Mouse (Mus musculus): Measurements from ENCODE around the gene Klk1b3. TPM values are rescaled to one million over a fixed set of nuclear protein-coding genes. Genes with fewer than 3 reads are reported as not detected.
"Not testable (repeated sequence)": the region's sequence is repeated elsewhere in the genome, so short reads cannot be mapped to it uniquely, and the experiment has no call there.

Gene Klk1b3
- not detected in 2 replicates for polyA plus RNA-seq (2015; fragmentation: Nextera tagmentation; extraction: Ambion mirVana)

DNA sequence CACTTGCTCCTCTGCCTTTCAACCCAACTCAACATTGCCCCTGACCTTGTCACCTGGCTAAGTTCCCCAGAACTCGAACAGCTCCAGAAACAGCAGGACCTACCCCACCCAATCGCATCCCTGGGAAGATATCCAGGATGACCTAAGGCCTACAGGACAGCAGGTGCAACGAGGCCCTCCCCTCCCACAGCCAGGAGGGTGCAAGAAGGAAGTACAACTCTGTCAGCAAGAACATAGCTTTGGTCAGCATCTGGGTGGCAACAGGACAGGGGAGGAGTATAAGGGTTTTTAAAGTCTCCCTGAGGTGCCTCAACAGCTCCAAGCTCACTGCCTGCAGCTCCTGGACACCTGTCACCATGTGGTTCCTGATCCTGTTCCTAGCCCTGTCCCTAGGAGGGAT lies at the start of gene Klk1b3:
Klk1b3 (plus strand) TSS at position 301 of the 400 bp plus-strand sequence.
- no peaks in the 10 kb centered on the region for H3K4me1 ChIP-seq (replicated peaks)
- H3K9ac ChIP-seq (replicated peaks): no peak within 1 kb of the TSS
- 66% methylated on average over 3 of the region's 3 CpGs for WGBS
- H3K36me3 ChIP-seq: no peaks in the 10 kb centered on the region
- no peaks in the 10 kb centered on the region for H3K9me3 ChIP-seq
- ATAC-seq: no peak
- no peak within 1 kb of the TSS for H3K27ac ChIP-seq
- no peak within 1 kb of the TSS for H3K4me2 ChIP-seq (replicated peaks)
- H3K27me3 ChIP-seq: no peaks in the 10 kb centered on the region
- no peak within 1 kb of the TSS for H3K4me3 ChIP-seq (replicated peaks)

GRCm38 (mm10) chr7:44179299-44180045 lies 18.5 kb upstream of the Klk1b3 start:
- no peaks in the 10 kb centered on the region for H3K36me3 ChIP-seq
- H3K4me1 ChIP-seq (replicated peaks): no peaks in the 10 kb centered on the region
- H3K4me3 ChIP-seq (replicated peaks): no peak overlapping the region
- 52% methylated on average over 9 of the region's 9 CpGs for WGBS
- no peak overlapping the region for H3K27ac ChIP-seq
- ATAC-seq: no peak
- no peak overlapping the region for H3K9ac ChIP-seq (replicated peaks)
- H3K27me3 ChIP-seq: no peaks in the 10 kb centered on the region
- H3K9me3 ChIP-seq: no peaks in the 10 kb centered on the region
- H3K4me2 ChIP-seq (replicated peaks): no peak overlapping the region

GRCm38 (mm10) chr7:44186516-44186915 lies 11.5 kb upstream of the Klk1b3 start:
- ATAC-seq; H3K9ac ChIP-seq (replicated peaks); H3K36me3 ChIP-seq; H3K27ac ChIP-seq; H3K4me1 ChIP-seq (replicated peaks); H3K4me2 ChIP-seq (replicated peaks); H3K4me3 ChIP-seq (replicated peaks); H3K27me3 ChIP-seq; H3K9me3 ChIP-seq: not testable (repeated sequence)
- 72% methylated on average over 8 of the region's 8 CpGs for WGBS

DNA sequence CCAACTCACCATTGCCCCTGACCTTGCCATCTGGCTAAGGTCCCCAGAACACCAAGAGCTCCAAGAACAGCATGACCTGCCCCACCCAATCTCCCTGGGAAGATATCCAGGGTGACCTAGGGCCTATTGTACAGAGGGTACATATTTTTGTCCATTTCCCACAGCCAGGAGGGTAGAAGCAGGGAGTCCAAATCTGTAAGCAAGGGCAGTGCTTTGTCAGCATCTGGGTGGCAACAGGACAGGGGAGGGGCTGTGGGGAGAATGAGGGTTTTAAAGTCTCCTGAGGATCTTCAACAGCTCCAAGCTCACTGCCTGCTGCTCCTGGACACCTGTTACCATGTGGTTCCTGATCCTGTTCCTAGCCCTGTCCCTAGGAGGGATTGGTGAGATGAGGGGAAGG lies 10.1 kb upstream of the Klk1b3 start, which contains the start of gene Klk1b24:
Klk1b24 (plus strand) TSS at position 301 of the 400 bp plus-strand sequence.
- ATAC-seq: not testable (repeated sequence)

DNA sequence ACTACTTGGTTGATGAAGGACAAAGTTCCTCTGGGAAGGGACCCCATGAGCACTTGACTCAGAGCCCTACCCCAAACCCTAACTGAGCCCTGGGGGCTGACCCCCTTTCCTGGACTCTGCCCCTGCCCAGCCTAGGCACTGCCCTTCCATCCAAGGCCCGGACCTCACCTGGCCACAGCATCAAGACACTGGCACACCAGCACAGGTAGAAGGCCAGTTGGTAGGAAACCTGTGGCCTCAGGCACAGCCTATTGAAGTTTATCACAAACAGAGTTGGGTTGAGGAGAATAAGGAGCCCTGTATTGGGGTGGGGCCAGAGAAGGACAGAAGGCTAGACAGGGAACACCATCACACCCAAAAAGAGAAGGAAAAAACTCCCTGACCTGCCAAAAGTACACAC lies 4.5 kb upstream of the Klk1b3 start:
- not testable (repeated sequence) for H3K36me3 ChIP-seq; H3K27ac ChIP-seq; H3K4me3 ChIP-seq (replicated peaks); H3K9me3 ChIP-seq; H3K27me3 ChIP-seq; H3K9ac ChIP-seq (replicated peaks); ATAC-seq; H3K4me1 ChIP-seq (replicated peaks); H3K4me2 ChIP-seq (replicated peaks)
- WGBS: 94% methylated on average over 1 of the region's 1 CpGs

More for the DNA sequence above, 10.1 kb upstream of the Klk1b3 start, which contains the start of gene Klk1b24:
- H3K36me3 ChIP-seq; H3K27me3 ChIP-seq; H3K27ac ChIP-seq; H3K4me2 ChIP-seq (replicated peaks); H3K9ac ChIP-seq (replicated peaks); H3K4me3 ChIP-seq (replicated peaks); H3K9me3 ChIP-seq; H3K4me1 ChIP-seq (replicated peaks): not testable (repeated sequence)

DNA sequence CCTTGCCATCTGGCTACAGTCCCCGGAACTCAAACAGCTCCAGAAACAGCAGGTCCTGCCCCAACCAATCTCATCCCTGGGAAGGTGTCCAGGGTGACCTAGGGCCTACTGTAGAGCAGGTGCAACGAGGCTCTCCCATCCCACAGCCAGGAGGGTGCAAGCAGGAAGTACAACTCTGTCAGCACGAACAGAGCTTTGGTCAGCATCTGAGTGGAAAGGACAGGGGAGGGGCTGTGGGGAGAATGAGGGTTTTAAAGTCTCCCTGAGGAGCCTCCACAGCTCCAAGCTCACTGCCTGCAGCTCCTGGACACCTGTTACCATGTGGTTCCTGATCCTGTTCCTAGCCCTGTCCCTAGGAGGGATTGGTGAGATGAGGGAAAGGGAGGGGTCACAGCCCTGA lies 9.1 kb downstream of the Klk1b3 start, which contains the start of gene Klk1b4:
Klk1b4 (plus strand) TSS at position 301 of the 400 bp plus-strand sequence.
- H3K9me3 ChIP-seq; H3K27ac ChIP-seq; H3K4me3 ChIP-seq (replicated peaks); ATAC-seq; H3K9ac ChIP-seq (replicated peaks); H3K36me3 ChIP-seq; H3K4me2 ChIP-seq (replicated peaks); H3K4me1 ChIP-seq (replicated peaks); H3K27me3 ChIP-seq: not testable (repeated sequence)
- 59% methylated on average over 3 of the region's 3 CpGs for WGBS

GRCm38 (mm10) chr7:44208307-44208706 lies 10.3 kb downstream of the Klk1b3 start:
- no peak overlapping the region for H3K27ac ChIP-seq
- ATAC-seq: no peak
- no peaks in the 10 kb centered on the region for H3K27me3 ChIP-seq
- WGBS: 79% methylated on average over 3 of the region's 3 CpGs
- no peaks in the 10 kb centered on the region for H3K9me3 ChIP-seq
- H3K4me2 ChIP-seq (replicated peaks): no peak overlapping the region
- H3K9ac ChIP-seq (replicated peaks): no peak overlapping the region
- no peaks in the 10 kb centered on the region for H3K4me1 ChIP-seq (replicated peaks)
- no peaks in the 10 kb centered on the region for H3K36me3 ChIP-seq
- H3K4me3 ChIP-seq (replicated peaks): no peak overlapping the region

- Histone ChIP-seq H3K9ac (replicated peaks) (no peak within 1 kb of the TSS), H3K27me3 (no peaks in the 10 kb centered on the region), H3K4me1 (replicated peaks) (no peaks in the 10 kb centered on the region), H3K4me2 (replicated peaks) (no peak within 1 kb of the TSS), H3K9me3 (no peaks in the 10 kb centered on the region), H3K4me3 (replicated peaks) (no peak within 1 kb of the TSS), H3K36me3 (no peaks in the 10 kb centered on the region), H3K27ac (no peak within 1 kb of the TSS)
- no peak for ATAC-seq
- WGBS: 79% methylated on average over 1 of the region's 1 CpGs
Measured at GRCm38 (mm10) chr7:44215645-44216044, 17.7 kb downstream of the Klk1b3 start, which contains the start of gene Klk1b5. Gene Klk1b5, plus strand, starts transcription at chr7:44215945.

- not testable (repeated sequence) for H3K4me1 ChIP-seq (replicated peaks); H3K9ac ChIP-seq (replicated peaks); H3K4me2 ChIP-seq (replicated peaks); ATAC-seq; H3K27me3 ChIP-seq; H3K27ac ChIP-seq; H3K36me3 ChIP-seq; H3K9me3 ChIP-seq; H3K4me3 ChIP-seq (replicated peaks)
- 80% methylated on average over 10 of the region's 10 CpGs for WGBS
Measured at GRCm38 (mm10) chr7:44221601-44222000, 23.6 kb downstream of the Klk1b3 start.

DNA sequence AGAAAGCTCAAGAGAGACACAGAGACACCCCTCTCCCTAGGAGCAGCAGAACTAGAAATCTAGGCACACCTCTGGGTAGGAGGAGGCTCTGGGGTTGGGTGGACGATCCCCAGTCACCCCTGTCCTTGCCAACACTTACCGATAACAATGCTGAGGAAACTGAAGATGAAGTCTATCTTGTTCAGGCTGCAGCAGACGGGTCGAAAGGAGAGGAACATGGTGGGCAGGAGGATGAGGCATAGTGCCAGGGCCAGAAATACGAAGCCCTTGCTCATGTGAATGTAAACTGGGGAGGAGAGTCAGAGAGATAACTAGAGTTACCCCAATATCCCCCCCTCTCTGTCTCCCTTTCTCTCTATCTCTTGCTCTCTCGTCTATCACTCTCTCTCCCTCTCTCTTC lies 24.3 kb downstream of the Klk1b3 start:
- not testable (repeated sequence) for H3K4me2 ChIP-seq (replicated peaks); H3K36me3 ChIP-seq; H3K27ac ChIP-seq; H3K27me3 ChIP-seq; ATAC-seq; H3K4me3 ChIP-seq (replicated peaks); H3K9ac ChIP-seq (replicated peaks); H3K9me3 ChIP-seq; H3K4me1 ChIP-seq (replicated peaks)
- 82% methylated on average over 6 of the region's 6 CpGs for WGBS

GRCm38 (mm10) chr7:44225076-44225475 lies 27.1 kb downstream of the Klk1b3 start, which contains the start of gene Klk1:
Gene Klk1, plus strand, starts transcription at chr7:44225360.
- Histone ChIP-seq H3K4me1 (replicated peaks) (no peaks in the 10 kb centered on the region), H3K36me3 (no peaks in the 10 kb centered on the region), H3K4me2 (replicated peaks) (no peak within 1 kb of the TSS), H3K9me3 (no peaks in the 10 kb centered on the region), H3K27ac (no peak within 1 kb of the TSS), H3K9ac (replicated peaks) (no peak within 1 kb of the TSS), H3K27me3 (no peaks in the 10 kb centered on the region), H3K4me3 (replicated peaks) (no peak within 1 kb of the TSS)
- 36% methylated on average over 1 of the region's 1 CpGs for WGBS
- ATAC-seq: no peak

DNA sequence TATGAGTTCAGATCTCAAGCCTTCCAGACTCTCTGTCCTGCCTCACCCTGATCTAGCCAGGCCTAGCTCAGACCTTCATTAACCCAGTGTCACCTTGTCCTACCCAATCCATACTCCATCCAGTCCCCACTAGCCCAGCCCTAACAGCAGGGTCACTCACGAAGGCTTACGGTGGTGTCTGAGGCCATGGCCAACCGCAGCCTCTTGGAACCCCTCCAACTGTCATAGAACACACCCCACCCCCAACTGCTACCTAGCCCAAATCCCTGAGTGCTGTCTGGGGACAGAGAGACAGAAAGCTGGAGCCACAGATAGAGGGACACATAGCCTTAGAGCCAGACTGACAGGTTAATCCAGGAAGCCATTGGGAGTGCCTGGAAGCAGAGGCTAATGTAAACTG lies 37.9 kb downstream of the Klk1b3 start, which contains the start of gene Gm36864:
Gm36864 (plus strand) TSS at position 269 of the 400 bp plus-strand sequence.
- no peak within 1 kb of the TSS for H3K4me3 ChIP-seq (replicated peaks)
- H3K36me3 ChIP-seq: no peaks in the 10 kb centered on the region
- no peaks in the 10 kb centered on the region for H3K9me3 ChIP-seq
- H3K27ac ChIP-seq: no peak within 1 kb of the TSS
- H3K4me1 ChIP-seq (replicated peaks): no peaks in the 10 kb centered on the region
- ATAC-seq: no peak
- WGBS: 81% methylated on average over 3 of the region's 3 CpGs
- no peak within 1 kb of the TSS for H3K9ac ChIP-seq (replicated peaks)
- no peaks in the 10 kb centered on the region for H3K27me3 ChIP-seq
- H3K4me2 ChIP-seq (replicated peaks): no peak within 1 kb of the TSS
